Mouse (Mus musculus) embryo, embryonic 11 days (tissue): ENCODE data around the gene 1700015F17Rik.

Experiments
- DNase-seq: peaks from one replicate; pipeline ENCODE4 v3.0.0-alpha.2; 2015

The 1700015F17Rik gene

DNA sequence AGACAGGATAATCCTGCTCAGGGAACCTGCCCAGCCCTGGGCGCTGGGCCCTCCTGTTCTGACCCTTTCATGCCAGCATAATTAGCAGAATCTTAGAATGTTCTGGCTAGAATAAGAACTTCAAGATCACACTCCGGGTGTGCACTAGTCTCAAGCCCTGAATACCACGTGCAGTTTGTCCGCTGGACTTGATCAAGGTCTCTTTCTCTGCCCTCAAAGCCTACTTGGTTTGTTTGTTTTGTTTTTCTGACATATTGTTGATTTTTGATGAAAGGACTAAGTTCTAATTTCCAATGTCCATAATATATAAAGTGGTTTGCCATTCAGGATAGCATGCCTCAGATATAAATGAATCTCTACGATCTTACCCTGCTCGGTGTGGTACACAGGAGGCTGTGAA, at the start of gene 1700015F17Rik:
Gene 1700015F17Rik, minus strand, starts transcription at position 101 of the 400 bp plus-strand sequence.
- no peak for DNase-seq

DNA sequence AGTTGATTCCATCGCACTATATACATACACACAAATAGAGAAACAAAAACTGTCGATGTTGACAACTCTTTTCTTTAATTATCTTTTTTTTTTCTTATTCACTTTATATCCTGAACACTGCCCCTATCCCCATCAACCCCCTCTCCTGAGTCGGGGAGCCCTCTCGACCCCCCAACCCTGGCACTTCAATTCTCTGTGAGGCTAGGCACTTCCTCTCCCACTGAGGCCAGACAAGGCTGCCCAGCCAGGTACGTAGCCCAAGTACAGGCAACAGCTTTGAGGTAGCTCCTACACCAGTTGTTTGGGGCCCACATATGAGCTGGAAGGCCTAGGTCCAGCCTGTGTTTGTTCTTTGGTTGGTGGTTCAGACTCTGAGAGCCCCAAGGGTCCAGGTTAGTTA, 36.5 kb upstream of the 1700015F17Rik start:
- no peak for DNase-seq

DNA sequence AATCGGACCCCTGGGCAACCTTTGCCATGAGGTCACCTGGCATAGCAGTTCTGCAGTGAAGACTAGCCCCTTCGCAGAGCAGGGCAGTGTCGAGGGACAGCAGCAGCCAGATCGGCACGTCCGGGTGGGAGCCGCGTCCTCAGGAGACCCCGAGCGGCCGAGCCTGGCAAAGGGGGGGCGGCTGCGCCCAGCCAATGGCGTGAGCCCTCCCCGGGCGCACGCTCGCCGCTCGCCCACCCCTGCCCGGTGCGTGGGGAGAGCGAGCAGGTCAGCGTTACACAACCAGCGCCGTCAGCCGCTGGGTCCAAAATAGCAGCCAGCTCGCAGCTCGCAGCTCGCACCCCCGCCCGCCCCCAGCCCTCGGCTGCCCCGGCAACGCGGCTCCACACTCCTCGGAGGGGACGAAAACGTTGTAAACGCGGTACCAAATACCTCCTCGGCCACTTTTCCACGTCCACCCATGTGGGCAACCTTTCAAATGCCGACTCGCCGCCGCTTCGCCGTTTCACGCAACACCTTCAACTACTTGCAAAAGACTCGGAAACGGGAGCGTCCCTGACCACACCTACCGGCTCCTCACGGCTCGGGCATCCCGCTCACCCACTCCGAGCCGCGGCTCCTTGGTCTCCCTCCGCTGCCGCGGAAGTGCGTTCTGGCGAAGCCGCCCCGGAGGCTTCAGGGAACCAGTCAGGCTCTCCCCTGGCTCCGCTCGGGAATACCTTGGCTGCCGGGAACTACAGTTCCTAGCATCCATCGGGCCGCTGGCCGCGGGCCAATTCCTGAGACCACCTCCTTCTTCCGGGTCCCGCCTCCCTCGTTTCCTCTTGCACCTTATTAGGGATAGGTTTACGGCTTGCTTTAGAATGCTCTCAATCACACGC, 35.5 kb upstream of the 1700015F17Rik start, which contains the start of gene Cldn12:
Gene Cldn12, minus strand, starts transcription at position 763 of the 881 bp plus-strand sequence.
- peak; percentile 97 for DNase-seq

DNA sequence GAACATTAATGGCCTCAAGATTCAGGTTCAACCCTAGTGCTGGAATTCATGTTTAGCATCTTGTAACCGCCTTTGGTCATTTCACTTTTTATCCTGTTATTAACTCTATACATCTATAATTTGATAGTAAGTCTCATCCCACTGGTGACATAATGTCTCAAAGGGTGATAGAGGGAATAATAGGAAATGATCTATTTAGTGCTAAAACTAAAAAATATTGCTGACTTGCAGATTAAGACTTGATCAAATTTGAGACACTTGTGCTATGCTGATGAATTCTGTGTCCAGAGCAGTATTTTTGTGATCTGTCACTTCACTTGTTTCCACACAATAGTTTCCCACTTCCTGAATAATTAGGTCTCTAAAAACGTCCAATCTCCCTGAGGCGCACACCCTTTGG, 32.5 kb upstream of the 1700015F17Rik start:
- no peak for DNase-seq

DNA sequence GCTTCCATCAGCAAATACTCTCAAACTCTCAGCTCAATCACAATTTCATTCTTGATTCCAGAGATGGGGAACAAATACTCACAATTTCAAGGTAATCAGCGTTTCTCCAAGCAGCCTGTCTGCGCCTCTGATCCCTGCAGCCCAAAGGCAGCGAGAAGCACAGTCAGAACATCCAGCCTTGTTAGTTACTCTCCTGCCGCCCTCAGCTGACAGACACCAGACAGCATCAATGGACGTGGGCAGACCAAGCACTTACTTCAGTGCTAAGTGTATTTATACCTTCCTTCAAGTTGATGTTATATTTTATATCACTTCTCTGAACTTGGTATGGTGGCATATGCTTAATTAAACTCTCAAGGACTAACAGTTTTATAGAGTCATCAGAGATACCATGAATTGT, 32.0 kb upstream of the 1700015F17Rik start:
- DNase-seq, result no peak

DNA sequence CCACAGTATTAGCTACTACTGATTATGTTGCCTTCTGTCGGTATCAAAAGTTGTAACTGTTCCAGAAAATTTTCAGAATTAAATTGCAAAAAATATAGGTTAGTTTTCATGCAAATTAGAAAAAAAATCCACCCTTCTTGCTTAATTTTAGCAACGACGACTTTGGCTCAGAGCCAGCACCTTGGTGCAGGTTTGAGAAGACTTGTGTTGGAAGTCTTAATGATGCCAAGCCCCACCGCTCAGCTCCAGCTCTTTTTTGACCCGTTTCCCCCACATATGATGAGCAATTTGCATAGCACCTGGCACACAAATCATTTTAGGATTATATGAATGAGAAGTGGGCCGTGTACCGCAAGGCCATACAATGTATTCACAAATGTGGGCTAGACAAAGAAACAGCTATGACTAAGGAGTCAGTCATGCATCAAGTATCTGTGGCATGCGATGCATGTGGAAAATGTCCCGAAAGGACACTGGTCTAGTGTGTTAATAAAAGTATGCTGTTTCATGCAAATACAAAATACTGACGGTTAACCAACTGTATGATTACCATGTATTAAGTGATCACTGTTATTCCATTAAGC, 31.5 kb upstream of the 1700015F17Rik start:
- DNase-seq, result no peak

DNA sequence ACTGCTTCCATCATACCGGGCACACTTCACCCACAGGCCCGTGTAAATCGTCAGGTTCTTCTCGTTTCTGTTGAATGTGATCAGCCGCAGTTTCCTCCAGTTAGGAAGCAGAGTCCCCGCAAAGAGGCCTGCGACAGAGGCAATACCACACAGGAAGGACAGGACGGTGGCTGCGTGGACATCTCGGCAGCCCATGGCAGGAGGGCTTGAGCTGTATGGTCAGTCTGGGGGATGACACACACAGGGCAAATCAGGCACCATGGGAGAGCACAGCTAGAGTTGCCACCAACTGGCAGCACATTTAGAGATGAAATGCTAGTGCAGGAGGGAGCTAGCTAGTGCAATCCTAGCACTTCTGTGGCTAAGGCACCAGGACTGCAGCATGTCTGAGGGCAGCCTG, 29.3 kb upstream of the 1700015F17Rik start:
- no peak for DNase-seq

DNA sequence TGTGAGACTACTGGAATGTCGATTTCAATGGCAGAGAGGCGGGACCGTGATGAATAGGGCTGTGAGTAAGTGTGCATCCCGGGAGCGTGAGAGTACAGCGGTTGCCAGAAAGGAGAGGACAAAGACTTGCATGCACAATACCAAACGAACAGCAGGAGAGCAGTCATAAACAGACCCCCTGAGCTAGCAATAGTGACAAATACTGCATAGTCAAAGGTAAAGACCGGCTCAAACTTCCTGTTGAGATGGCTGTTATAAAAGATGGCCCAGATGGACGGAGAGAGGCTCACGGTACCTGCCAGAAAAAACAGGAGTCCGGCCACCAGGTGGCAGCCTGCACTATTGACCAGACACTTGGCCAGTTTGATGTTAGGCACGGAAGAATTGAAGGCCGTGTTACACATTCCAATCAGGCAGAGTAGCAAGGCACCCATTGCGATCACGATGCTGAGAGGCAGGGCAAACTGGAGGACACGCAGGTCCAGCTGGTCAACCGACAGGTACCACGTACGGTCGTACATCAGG, 28.8 kb upstream of the 1700015F17Rik start:
- peak; percentile 80 for DNase-seq

DNA sequence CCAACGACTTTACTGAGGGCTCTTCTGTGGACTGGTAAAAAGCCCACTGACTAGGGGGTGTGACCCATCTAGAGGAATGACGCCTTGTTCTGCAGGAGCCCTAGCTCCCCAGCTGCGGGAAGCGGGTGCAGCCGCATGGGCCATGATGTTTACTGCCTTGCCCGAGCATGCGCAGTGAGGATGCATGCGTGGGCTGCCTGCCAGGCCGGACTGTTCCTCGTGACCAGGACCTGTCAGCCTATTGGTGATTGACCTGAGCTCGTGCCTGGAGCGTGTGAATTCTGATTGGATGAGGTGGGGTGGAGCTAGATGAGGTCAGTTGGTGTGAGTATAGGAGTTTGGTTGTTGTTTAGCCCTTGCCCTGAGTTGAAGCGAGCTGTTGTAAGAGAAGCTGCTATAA, 25.5 kb upstream of the 1700015F17Rik start:
- DNase-seq, result no peak

DNA sequence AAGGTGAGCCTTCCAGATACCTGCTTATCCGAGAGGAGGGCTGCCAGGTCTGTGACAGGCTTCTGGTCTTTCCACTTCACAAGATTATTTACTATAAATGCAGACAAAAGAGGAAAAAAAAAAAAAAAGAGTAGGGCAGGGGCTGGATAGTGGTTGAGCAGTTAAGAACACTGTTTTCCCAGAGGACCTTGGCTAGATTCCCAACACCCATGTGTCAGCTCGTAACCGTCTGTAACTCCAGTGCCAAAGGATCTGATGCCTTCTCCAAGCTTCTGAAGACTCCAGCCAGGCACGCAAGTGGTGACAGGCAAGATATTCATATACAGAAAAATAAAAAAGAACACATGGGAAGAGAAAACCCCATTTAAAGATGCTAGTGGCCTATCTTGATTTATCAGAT, 24.4 kb upstream of the 1700015F17Rik start:
- DNase-seq, result no peak

DNA sequence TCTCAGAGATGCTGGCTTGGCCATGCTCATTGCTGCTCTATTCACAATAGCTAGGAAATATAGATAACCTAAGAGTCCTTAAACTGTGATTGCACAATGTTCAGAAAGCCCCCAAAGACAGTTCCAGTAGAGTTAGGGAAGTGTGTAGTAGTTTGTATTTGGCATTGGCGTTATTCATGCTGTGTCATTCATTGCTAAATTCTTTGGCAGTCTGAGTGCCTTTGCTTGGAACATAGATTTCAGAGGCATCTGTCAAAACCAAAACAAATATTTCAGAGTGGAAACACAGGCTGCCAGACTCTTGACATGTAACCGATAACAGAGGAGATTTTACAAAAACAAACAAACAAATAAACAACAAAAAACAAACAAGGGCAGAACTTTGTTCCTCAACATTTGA, 22.6 kb upstream of the 1700015F17Rik start:
- no peak for DNase-seq

DNA sequence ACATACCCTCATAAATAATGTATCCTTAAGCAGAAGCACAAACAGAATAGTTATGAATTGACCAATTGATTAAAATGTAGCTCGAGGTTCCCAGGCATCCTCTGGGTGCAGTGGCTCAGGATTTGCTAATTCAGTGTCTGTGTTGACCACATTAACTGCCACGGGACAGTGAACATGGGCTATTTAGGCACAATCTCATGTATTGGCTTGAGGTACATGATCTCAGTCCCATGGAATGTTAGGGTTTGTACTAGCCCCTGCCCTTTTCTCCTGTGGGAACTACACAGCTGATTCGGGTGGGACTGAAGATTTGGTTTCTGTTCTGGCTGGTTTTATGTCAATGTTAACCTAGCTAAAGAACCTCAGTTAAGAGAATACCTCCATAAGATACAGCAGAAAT, 17.4 kb upstream of the 1700015F17Rik start:
- no peak for DNase-seq

DNA sequence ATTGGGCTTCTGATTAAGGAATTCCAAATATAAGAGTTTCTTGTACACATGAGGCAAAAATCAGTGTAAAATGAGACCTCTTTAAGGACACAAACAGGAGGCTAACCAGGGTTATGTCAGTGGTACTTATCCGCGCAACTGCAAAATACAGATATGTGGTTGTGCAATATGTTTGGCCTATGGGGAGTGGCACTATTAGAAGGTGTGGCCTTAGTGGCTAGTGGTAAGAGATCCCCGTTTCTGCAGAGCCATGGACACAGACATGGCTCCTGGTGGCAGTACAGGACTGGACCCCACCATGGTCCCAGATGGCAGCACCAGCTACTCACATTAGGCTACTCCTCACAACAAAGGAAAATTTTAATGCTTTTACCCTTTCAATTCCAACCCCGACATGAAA, 16.1 kb upstream of the 1700015F17Rik start:
- DNase-seq, result no peak

DNA sequence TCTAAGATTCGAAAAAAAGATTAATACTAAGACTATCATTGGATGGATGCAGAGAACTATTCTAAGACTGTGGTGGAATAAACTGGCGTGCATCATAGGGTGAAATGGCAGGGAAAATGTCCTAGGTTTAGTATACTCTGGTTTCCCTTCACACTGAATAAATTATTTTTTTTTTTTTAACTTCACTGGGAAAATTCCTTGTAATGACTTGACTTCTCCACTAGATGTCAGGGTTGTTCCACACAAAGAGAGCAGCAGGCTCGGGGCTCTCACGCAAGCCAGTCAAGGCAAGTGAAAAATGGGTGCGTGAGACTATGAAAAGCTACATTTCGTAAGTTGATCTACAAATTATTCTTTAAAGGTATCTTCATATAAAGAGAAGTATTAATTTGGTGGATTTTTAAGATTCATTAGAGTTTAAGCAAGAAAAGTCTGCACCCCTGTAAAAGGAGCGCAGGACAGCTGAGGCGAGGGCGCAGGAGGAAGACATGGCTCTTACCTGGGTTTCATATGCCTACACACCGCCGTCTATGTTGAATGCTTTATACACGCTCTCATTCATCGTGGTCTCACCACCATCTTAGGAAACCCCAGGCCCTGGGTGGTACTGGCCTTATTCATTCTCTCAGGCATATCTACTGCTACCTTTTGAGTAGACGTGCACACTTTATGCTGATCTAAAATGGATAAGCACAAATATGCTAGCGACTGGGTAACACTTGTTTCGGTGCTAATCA, 15.5 kb upstream of the 1700015F17Rik start:
- peak; percentile 77 for DNase-seq

DNA sequence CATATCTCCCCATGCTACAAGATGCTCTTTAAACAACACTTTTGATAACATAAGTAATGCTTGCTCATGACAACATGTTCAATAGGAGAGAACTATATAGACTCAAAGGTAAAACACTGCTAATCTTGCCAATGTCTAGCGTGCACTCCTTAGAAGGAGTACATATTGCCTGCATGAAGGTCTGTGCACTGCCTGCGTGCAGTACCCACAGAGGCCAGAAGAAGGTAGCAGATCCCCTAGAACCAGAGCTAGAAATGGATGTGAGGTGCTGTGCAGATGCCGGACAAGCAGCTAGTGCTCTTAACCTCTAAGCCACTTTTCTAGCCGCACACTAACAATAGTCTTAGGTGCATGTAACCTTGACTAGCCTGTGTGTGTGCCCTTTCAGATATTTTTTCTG, 13.2 kb upstream of the 1700015F17Rik start:
- DNase-seq, result no peak

DNA sequence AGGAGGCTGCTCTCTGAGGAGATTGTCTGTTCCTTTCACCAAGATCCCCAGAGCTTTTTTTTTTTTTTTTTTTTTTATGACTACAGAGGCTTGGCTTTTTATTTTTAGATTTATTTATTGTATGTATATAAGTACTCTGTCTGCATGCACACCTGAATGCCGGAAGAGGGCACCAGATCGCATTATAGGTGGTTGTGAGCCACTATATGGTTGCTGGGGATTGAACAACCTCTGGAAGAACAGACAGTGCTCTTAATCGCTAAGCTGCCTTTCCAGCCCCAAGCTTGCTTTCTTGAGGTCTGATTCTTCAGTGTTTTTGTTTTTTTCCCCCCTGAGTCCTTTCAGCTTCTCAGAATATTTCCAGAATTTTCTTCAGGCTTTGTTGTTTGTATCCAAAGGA, 7.1 kb upstream of the 1700015F17Rik start:
- no peak for DNase-seq

DNA sequence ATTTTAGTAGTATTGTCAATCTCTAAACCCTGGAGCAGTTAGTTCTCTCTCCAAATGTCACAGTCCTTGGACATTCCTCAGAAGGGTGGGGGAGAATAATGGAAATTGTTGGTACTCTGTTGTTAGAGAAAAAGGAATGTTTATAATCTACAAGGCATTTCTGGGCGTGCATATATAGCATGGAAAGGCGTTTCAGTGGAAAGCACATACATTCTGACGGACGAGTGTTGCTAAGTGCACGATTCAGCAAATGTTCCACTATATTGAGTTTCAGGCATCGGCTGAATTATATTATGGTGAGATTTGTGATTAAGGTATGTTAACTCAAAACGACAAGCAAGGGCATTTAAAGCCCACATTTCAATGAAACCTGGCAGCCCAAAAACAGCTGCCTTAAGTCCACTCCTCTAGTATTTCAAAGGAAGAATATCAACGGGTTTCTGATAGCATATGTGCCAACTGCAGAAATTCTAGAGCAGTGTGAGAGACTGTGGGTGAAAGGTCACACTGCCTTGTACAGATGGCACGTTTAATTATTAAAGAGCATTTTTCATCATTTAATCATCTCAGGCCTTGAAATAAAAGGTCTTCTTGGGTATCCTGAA, 4.4 kb upstream of the 1700015F17Rik start:
- DNase-seq, result peak; percentile 17

DNA sequence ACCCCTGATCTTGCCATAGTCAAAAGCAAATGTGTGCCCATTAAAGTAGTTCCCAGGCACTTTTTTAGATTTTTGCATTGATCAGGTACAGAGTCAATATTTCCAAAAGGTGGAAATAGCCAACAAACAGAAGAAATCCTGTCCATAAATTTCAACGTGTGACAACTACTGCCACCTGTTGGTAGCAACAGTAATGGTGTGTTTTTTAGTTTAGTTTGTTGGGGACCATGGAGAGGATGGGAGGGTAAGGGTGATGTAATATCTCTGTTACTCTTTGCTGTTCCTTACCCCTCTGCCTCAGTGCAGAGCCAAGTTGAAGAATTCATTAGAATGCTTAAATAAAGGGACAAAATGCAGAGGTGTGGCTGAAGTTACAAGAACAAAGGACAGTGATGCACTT, 2.7 kb upstream of the 1700015F17Rik start:
- peak; percentile 53 for DNase-seq

DNA sequence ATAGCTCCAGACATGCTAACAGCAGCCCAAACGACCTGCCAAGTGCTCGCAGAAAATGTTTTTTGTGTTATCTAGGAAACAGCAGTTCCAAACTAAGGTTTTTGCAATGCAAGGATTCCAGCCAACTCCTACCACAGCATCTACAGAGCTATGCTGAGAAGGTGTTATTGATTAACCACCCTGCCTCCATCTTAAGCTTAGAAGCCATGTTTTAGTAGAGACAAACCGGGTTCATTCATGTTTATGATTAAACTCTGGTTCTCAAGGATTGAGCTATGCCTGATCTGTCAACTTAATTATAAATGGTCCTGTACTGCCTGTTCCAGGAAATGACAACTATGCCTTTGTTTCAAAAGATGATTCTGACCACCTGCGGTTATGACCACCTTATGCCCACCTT, 2.8 kb downstream of the 1700015F17Rik start:
- DNase-seq, result no peak

DNA sequence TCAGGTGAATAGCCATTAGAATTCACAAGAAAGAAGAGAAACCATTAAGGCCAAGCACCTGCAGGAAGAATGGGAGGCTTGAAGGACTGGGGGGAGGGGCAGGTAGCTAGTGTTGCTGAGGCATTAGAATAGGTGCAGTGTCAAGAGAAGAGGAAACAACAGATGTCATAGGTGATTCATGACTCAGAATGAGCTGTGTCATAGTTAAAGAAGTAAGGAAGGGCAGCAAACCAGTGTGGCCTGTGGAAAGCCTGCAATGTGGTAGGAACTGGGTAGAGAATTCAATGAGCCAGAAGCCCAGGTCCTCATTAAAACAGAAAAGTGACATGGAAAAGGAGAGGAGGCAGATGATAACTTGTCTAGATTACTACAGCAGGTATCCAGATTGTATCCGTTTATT, 13.7 kb downstream of the 1700015F17Rik start:
- no peak for DNase-seq

DNA sequence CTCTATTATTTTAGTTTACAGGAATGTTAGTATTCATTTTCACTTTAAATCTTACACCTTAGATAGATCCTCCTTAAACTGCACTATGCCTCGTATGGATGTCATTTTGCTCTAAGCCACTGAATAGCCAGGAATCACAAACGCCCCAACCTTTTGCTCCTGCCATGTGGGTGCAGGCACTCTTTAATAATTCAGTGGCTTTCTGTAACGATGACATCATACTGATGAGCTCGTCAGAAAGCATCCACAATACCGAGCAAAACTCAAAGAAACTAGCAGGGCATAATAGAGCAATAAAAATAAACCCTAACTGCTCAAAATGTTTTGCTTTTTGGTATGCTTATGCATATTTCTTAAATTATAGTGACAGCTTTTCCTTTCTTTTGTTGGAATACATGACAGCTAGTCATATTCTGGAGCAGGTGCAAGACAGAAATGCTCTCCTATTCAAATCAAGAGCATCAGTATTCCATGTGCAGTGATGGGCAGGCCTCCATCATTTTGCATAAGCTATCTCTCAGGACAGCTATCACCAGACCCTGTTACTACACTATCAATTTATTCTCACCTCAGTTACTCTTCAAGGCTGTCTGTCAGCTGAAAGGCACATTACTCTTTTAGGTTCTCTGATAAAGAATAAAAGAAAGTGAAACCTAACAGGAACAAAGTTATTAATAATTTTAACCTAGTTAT, 47.1 kb downstream of the 1700015F17Rik start:
- no peak for DNase-seq

DNA sequence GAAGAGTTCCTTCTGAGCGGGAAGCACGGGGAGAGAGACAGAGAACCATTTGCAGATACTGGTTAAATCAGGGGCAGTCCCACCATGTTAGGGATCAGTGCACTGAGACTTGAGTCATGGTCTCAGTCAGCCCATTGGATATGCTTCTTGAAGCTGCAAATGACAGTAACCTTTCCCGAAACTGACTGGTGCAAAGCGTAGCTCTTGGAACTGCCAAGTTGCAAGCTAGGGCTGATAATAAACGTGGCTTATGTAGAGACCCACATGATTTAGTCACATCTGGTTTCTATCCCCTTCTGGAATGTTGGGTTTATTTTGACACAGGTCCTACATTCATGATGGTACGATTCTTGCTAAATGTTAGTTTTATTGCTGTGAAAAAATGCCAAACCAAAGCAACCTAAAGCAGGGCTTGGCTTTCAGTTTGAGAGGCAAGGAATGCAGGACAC, 55.2 kb downstream of the 1700015F17Rik start:
- DNase-seq, result peak; percentile 5
